Mouse (Mus musculus): ENCODE data around the gene Apol9a.

DNA sequence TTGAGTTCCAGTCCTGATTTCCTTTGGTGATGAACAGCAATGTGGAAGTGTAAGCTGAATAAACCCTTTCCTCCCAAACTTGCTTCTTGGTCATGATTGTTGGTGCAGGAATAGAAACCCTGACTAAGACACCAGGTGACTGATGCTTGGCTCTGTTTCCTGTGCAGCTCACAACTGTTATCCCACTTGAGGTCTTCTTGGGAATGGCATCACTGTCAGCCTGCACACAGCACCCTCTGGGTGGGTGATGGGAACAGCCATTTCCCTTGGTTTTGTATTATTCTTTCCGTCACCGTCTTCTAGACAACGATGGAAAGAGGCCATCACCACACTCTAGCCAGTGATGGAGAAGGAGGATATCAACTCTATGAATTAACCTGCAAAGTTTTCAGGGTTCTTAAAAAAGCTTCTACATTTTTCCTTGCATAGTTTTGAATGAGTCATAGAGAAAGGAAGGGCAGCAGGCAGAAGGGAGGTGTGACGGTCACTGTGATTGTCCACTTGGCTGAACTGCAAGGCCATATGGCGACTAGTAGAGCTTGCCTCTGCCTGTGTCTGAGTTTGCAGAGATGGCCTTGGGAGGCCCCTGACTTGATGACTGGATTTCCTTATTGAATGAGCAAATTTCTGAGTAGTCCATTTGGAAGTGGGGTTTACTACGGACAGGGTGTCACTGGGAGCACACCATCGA, 26.4 kb downstream of the Apol9a start:
- TF ChIP-seq GATA1 (IDR thresholded peaks at IDR 0.05; ENCODE audit: borderline replicate concordance, low read length) (no peak), CTCF (IDR thresholded peaks at IDR 0.05; ENCODE audit: low read depth, low read length) (no peak), TAL1 (conservative IDR thresholded peaks at IDR 0.05; ENCODE audit: low read depth, low read length) (no peak)
